Mouse (Mus musculus) MEL (cell line): ENCODE data around the gene Lrfn1. TPM values are rescaled to one million over a fixed set of nuclear protein-coding genes. Genes with fewer than 3 reads are reported as not detected.
A peak's percentile ranks its signal among the peaks of the same experiment; 100 is the strongest.

ENCODE experiments used
- DNase-seq: peaks from one replicate; pipeline ENCODE4 v3.0.0; 2011; ENCODE audit warnings: low read depth, low spot score
- H3K27ac ChIP-seq: 2 replicates; pipeline ENCODE4 v1.5.1; 2012; ENCODE audit warnings: low read depth, mild to moderate bottlenecking, control low read depth, low read length, moderate library complexity; ENCODE audit not compliant: control insufficient read depth
- H3K27me3 ChIP-seq, 2 experiments: fragments of 150-350 bp in 1 of 2; sonication (generic) in 1 of 2; 2 replicates each; pipeline ENCODE4 v1.6.1; 2012; ENCODE audit warnings: low read length in 2 of 2, mild to moderate bottlenecking in 2 of 2, improper control_type of control experiment in 1 of 2, moderate library complexity in 1 of 2; ENCODE audit not compliant: insufficient read depth in 2 of 2, control insufficient read depth in 1 of 2
- H3K36me3 ChIP-seq, 2 experiments: 2 replicates each; pipeline ENCODE4 v1.6.1; 2012 to 2014; ENCODE audit warnings: low read length in 2 of 2, improper control_type of control experiment in 1 of 2, inconsistent platforms in 1 of 2, mild to moderate bottlenecking in 1 of 2; ENCODE audit not compliant: insufficient read depth in 2 of 2, control insufficient read depth in 1 of 2
- H3K4me1 ChIP-seq, 2 experiments: fragments of 150-350 bp in 1 of 2; sonication (generic) in 1 of 2; 2 replicates each; pipeline ENCODE4 v1.6.1; 2012; ENCODE audit warnings: low read length in 2 of 2, improper control_type of control experiment in 1 of 2, mild to moderate bottlenecking in 1 of 2; ENCODE audit not compliant: insufficient read depth in 2 of 2, control insufficient read depth in 1 of 2
- H3K4me3 ChIP-seq, 2 experiments: fragments of 150-350 bp in 1 of 2; sonication (generic) in 1 of 2; 2 replicates each; pipeline ENCODE4 v1.5.1; 2012; ENCODE audit warnings: low read depth in 2 of 2, low read length in 2 of 2, mild to moderate bottlenecking in 2 of 2, moderate library complexity in 2 of 2, control low read depth in 1 of 2, improper control_type of control experiment in 1 of 2; ENCODE audit not compliant: control insufficient read depth in 1 of 2, insufficient read depth in 1 of 2
- H3K79me2 ChIP-seq: 2 replicates; pipeline ENCODE4 v1.6.1; 2012; ENCODE audit warnings: mild to moderate bottlenecking, low read length, moderate library complexity; ENCODE audit not compliant: control insufficient read depth, poor library complexity, insufficient read depth
- H3K9ac ChIP-seq: 2 replicates; pipeline ENCODE4 v1.6.1; 2012; ENCODE audit warnings: low read depth, mild to moderate bottlenecking, control low read depth, low read length, moderate library complexity; ENCODE audit not compliant: control insufficient read depth, poor library complexity, severe bottlenecking
- H3K9me3 ChIP-seq: fragments of 150-350 bp; sonication (generic); replicated peaks from 2 replicates; pipeline ENCODE4 v1.6.1; 2012; ENCODE audit warnings: mild to moderate bottlenecking, low read length, improper control_type of control experiment, moderate library complexity; ENCODE audit not compliant: insufficient read depth
- BHLHE40 ChIP-seq: IDR thresholded peaks from 2 replicates; pipeline ENCODE4 v1.6.1; 2012; ENCODE audit warnings: low read depth, mild to moderate bottlenecking, inconsistent platforms, low read length, improper control_type of control experiment, borderline replicate concordance
- CHD1 ChIP-seq: IDR thresholded peaks from 2 replicates; pipeline ENCODE4 v1.6.1; 2012; ENCODE audit warnings: low read depth, mild to moderate bottlenecking, inconsistent platforms, low read length, improper control_type of control experiment
- E2F4 ChIP-seq: IDR thresholded peaks from 2 replicates; pipeline ENCODE4 v1.6.1; 2011; ENCODE audit warnings: low read depth, low read length, improper control_type of control experiment, borderline replicate concordance
- GATA1 ChIP-seq: IDR thresholded peaks from 2 replicates; pipeline ENCODE4 v1.6.1; 2011; ENCODE audit warnings: low read depth, low read length, improper control_type of control experiment
- HCFC1 ChIP-seq: IDR thresholded peaks from 2 replicates; pipeline ENCODE4 v1.6.1; 2012; ENCODE audit warnings: low read depth, mild to moderate bottlenecking, inconsistent platforms, low read length, improper control_type of control experiment, moderate library complexity
- JUND ChIP-seq: IDR thresholded peaks from 2 replicates; pipeline ENCODE4 v1.6.1; 2011; ENCODE audit warnings: low read depth, mild to moderate bottlenecking, improper control_type of control experiment, low read length
- MAFK ChIP-seq: IDR thresholded peaks from 2 replicates; pipeline ENCODE4 v1.6.1; 2011; ENCODE audit warnings: low read depth, mild to moderate bottlenecking, low read length, improper control_type of control experiment, borderline replicate concordance
- MAX ChIP-seq: IDR thresholded peaks from 2 replicates; pipeline ENCODE4 v1.6.1; 2011; ENCODE audit warnings: low read length, improper control_type of control experiment
- MAZ ChIP-seq: IDR thresholded peaks from 2 replicates; pipeline ENCODE4 v1.6.1; 2012; ENCODE audit warnings: low read depth, mild to moderate bottlenecking, inconsistent platforms, low read length, improper control_type of control experiment
- MEF2A ChIP-seq: IDR thresholded peaks from 2 replicates; pipeline ENCODE4 v1.6.1; 2014; ENCODE audit warnings: low read depth, mild to moderate bottlenecking, inconsistent platforms, low read length, improper control_type of control experiment; ENCODE audit not compliant: poor library complexity, insufficient replicate concordance, severe bottlenecking; ENCODE audit errors: extremely low read depth
- MYB ChIP-seq: IDR thresholded peaks from 2 replicates; pipeline ENCODE4 v1.6.1; 2011; ENCODE audit warnings: mild to moderate bottlenecking, low read depth, low read length, improper control_type of control experiment
- POLR2A ChIP-seq, 2 experiments: IDR thresholded peaks; 2 replicates each; pipeline ENCODE4 v1.6.1; 2011 to 2012; ENCODE audit warnings: low read length in 2 of 2, mild to moderate bottlenecking in 2 of 2, control low read depth in 1 of 2, improper control_type of control experiment in 1 of 2, low read depth in 1 of 2, moderate library complexity in 1 of 2; ENCODE audit not compliant: control insufficient read depth in 1 of 2, insufficient read depth in 1 of 2, poor library complexity in 1 of 2
- POLR2AphosphoS2 ChIP-seq: IDR thresholded peaks from 2 replicates; pipeline ENCODE4 v1.6.1; 2011; ENCODE audit warnings: low read length, improper control_type of control experiment
- POLR2AphosphoS5 ChIP-seq: IDR thresholded peaks from 2 replicates; pipeline ENCODE4 v1.6.1; 2012; ENCODE audit warnings: low read depth, borderline replicate concordance, mild to moderate bottlenecking, inconsistent platforms, low read length, moderate library complexity, mixed read lengths
- RAD21 ChIP-seq: IDR thresholded peaks from 2 replicates; pipeline ENCODE4 v1.6.1; 2011; ENCODE audit warnings: mild to moderate bottlenecking, low read depth, low read length, improper control_type of control experiment
- SIN3A ChIP-seq: IDR thresholded peaks from 2 replicates; pipeline ENCODE4 v1.6.1; 2012; ENCODE audit warnings: low read length, improper control_type of control experiment, inconsistent platforms
- TCF12 ChIP-seq: IDR thresholded peaks from 2 replicates; pipeline ENCODE4 v1.6.1; 2014; ENCODE audit warnings: low read depth, mild to moderate bottlenecking, inconsistent platforms, low read length, improper control_type of control experiment, moderate library complexity
- ZC3H11A ChIP-seq: IDR thresholded peaks from 2 replicates; pipeline ENCODE4 v1.6.1; 2012; ENCODE audit warnings: low read depth, mild to moderate bottlenecking, inconsistent platforms, low read length, improper control_type of control experiment
- ZMIZ1 ChIP-seq: IDR thresholded peaks from 2 replicates; pipeline ENCODE4 v1.6.1; 2012; ENCODE audit warnings: low read depth, mild to moderate bottlenecking, inconsistent platforms, low read length, improper control_type of control experiment, moderate library complexity
- polyA plus RNA-seq, 2 experiments: library from polyadenylated mRNA; stranded (reverse) in 1 of 2; unstranded in 1 of 2; fragments of >175 nt in 1 of 2; fragments of >200 nt in 1 of 2; gene quantifications; 2 replicates each; pipeline versions ENCODE4 v1.2.1 to v1.2.4; 2012; ENCODE audit warnings: low replicate concordance in 2 of 2, low read depth in 1 of 2; ENCODE audit not compliant: insufficient read length in 2 of 2, insufficient read depth in 1 of 2, missing spikeins in 1 of 2
- total RNA-seq: library from RNA; depleted of rRNA; stranded (reverse); fragments of 300-350 nt; gene quantifications from 2 replicates; pipeline ENCODE4 v1.2.3, GENCODE M21; 2012

Lrfn1 gene
- total and polyA plus RNA-seq, 3 experiments = 1.9 to 5.8 TPM; not detected in 1

DNA sequence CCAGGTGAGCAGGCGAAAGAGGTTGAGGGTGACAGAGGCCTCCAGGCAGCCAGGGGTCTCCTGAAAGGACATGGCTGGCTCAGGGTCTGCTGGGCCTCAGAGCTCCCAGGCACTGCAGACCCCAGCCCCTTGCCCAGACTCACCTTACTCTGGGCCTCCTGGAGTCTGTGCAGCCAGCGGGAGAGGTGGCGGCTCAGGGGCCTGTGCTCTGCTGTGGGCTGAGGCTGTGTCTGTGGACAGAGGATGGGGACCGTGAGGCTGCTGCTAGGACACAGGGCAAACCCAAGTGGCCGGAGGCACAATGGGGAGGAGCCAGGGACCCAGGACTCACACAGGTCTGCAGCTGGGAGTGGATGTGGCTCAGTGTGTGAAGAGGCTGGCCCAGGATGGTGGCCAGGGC is 25.6 kb downstream of the Lrfn1 start:
- Histone ChIP-seq H3K27me3 (no peaks in the 10 kb centered on the region), H3K9ac (no peak overlapping the region), H3K27ac (no peak overlapping the region), H3K4me1 (no peaks in the 10 kb centered on the region), H3K36me3 (no peaks in the 10 kb centered on the region), H3K9me3 (no peaks in the 10 kb centered on the region)
- no peak for DNase-seq
- no peak for TF ChIP-seq MAFK
- TF ChIP-seq POLR2AphosphoS5 = no peak
- TF ChIP-seq, all 39 proteins: peak for 0
- H3K4me3 ChIP-seq = no peak overlapping the region
- H3K79me2 ChIP-seq = no peaks in the 10 kb centered on the region

DNA sequence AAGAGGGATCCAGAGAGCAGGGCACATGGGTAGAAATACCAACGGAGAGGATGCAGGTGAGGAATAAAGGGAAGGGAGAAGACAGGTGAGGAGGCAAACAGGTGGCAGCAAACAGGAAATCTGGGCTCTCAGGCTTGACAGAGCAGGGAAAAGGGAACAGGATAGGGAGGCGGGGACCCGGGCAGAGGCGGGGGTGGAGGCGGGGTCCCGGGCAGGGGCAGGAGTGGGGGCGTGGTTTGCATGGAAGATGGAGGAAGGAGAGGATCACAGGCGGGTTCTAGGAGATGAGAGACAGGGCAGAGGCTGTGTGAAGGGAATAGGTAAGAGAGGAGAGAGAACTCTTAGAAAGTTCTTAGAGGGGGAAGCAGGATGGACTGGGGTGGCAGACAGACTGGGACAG is 27.1 kb downstream of the Lrfn1 start:
- Histone ChIP-seq H3K36me3 (no peaks in the 10 kb centered on the region), H3K27ac (no peak overlapping the region), H3K4me3 (no peak overlapping the region), H3K79me2 (no peaks in the 10 kb centered on the region), H3K27me3 (no peaks in the 10 kb centered on the region), H3K9ac (no peak overlapping the region), H3K4me1 (no peaks in the 10 kb centered on the region), H3K9me3 (no peaks in the 10 kb centered on the region)
- TF ChIP-seq E2F4 = no peak
- TF ChIP-seq ZMIZ1 = no peak
- no peak for TF ChIP-seq MYB
- TF ChIP-seq MAZ = no peak
- TF ChIP-seq GATA1 = no peak
- TF ChIP-seq CHD1 = no peak
- no peak for TF ChIP-seq BHLHE40
- no peak for TF ChIP-seq TCF12
- no peak for TF ChIP-seq POLR2AphosphoS2
- TF ChIP-seq ZC3H11A = no peak
- no peak for TF ChIP-seq POLR2A (IDR thresholded peaks at IDR 0.05; ENCODE audit: control insufficient read depth in 1 of 2, insufficient read depth in 1 of 2, low read depth in 1 of 2, low read length in 2 of 2, poor library complexity in 1 of 2)
- TF ChIP-seq SIN3A = no peak
- no peak for TF ChIP-seq MAX
- TF ChIP-seq MEF2A = no peak
- no peak for TF ChIP-seq RAD21
- no peak for TF ChIP-seq JUND
- no peak for TF ChIP-seq HCFC1
- no peak for TF ChIP-seq MAFK
- DNase-seq = peak; percentile 20
